Mouse (Mus musculus) E14TG2a.4 (cell line): ENCODE measurements around the gene Tmem56.

Source experiments
- CTCF ChIP-seq: conservative IDR thresholded peaks from 2 replicates; pipeline ENCODE4 v1.5.1; 2014; ENCODE audit warnings: low read length
- NANOG ChIP-seq: IDR thresholded peaks from 2 replicates; pipeline ENCODE4 v1.6.1; 2014; ENCODE audit warnings: borderline replicate concordance, low read length, mixed read lengths
- POU5F1 ChIP-seq: IDR thresholded peaks from 2 replicates; pipeline ENCODE4 v1.6.1; 2014; ENCODE audit warnings: low read length, borderline replicate concordance

- TF ChIP-seq CTCF (no peak; the same call in 1 of the 2 replicates), NANOG (no peak), POU5F1 (no peak)
Observed at GRCm38 (mm10) chr3:121287151-121287550, 4.3 kb upstream of the Tmem56 start.
